ENCODE assay signal across 9 mouse cellular contexts in genomic region chr15:83085901-83086300, GRCm38 (mm10). TPM values are rescaled to one million over a fixed set of nuclear protein-coding genes. Genes with fewer than 3 reads are reported as not detected.
DNase-seq lines count a peak whose midpoint lies in the region; TF ChIP-seq lines count a peak whose summit lies in the region.
"Had no signal": no experiment of that assay in that cellular context is flagged by ENCODE, and none has a peak within 500 bp of the region (broad histone marks: within the 10 kb centered on the region; RNA-seq: fewer than 3 reads in every experiment).

No protein-coding gene starts in this region.

- no peaks in the 10 kb centered on the region for H3K27me3 ChIP-seq in heart, adult 2 months (ENCODE audit: control insufficient read depth, insufficient read depth, low read length)

- no peak overlapping the region for H3K27ac ChIP-seq in heart, adult 2 months
- H3K27ac ChIP-seq: limb, embryonic 12.5 days had no signal

- peak; percentile 45 to 68 for DNase-seq in heart, adult 2 months
- DNase-seq in heart, adult 11 months, result no peak
- peak; percentile 47 for DNase-seq in urinary bladder, postnatal 25 days (ENCODE audit: low spot score)
- no peak for DNase-seq in urinary bladder, postnatal 4 days (ENCODE audit: low spot score in 2 of 2)
- DNase-seq in embryo, embryonic 10 days (ENCODE audit: low spot score), result peak; percentile 42
- peak; percentile 75 to 79 for DNase-seq in kidney, postnatal 4 days
- peak; percentile 34 for DNase-seq in retina, postnatal 1 day
- DNase-seq in cerebellum, adult 9-11 months, result no peak

- H3K79me2 ChIP-seq in heart, adult 2 months (replicated peaks; ENCODE audit: control insufficient read depth, insufficient read depth, low read length), result no peaks in the 10 kb centered on the region

- H3K9ac ChIP-seq in heart, adult 2 months (ENCODE audit: low read depth, low read length), result no peak overlapping the region
- H3K9ac ChIP-seq: limb, embryonic 12.5 days had no signal

- intact Hi-C loops in heart, adult 2 months (cut with DNase I), result no loop called here

- peak; percentile 98 for TF ChIP-seq CTCF in heart, adult 2 months (IDR thresholded peaks at IDR 0.05)

- H3K4me3 ChIP-seq in heart, adult 2 months, result no peak overlapping the region
- H3K4me3 ChIP-seq: limb, embryonic 12.5 days had no signal

- WGBS in heart, adult 2 months, result 19% methylated on average over 7 of the region's 7 CpGs

- H3K36me3 ChIP-seq in heart, adult 2 months (ENCODE audit: control insufficient read depth, insufficient read depth, low read length), result no peaks in the 10 kb centered on the region
- H3K36me3 ChIP-seq: limb, embryonic 12.5 days had no signal

- no peak for TF ChIP-seq POLR2A in heart, adult 2 months (IDR thresholded peaks at IDR 0.05; ENCODE audit: insufficient read depth, low read depth, low read length)

- H3K4me1 ChIP-seq in heart, adult 2 months (ENCODE audit: control insufficient read depth, insufficient read depth, low read length), result peaks cover 3% of the 10 kb centered on the region

- no peak for TF ChIP-seq EP300 in heart, adult 2 months (IDR thresholded peaks at IDR 0.05; ENCODE audit: insufficient read depth, low read depth, low read length)

RNA-seq across cellular contexts. Expression of gene Serhl, which starts 3.4 kb away (rescaled TPM):
- 10 to 100 TPM; 36.8 to 41.0 TPM for total RNA-seq in heart, adult 2 months (2021)
- 82.7 and 90.2 TPM in 2 replicates for polyA plus RNA-seq in heart, adult 2 months (2012; rRNA removed)

RNA-seq across cellular contexts. Expression of gene Rrp7a, which starts 36.7 kb away (rescaled TPM):
- total RNA-seq in heart, adult 2 months (2021), result 10 to 100 TPM; 39.9 to 40.9 TPM
- 60.0 and 62.0 TPM in 2 replicates for polyA plus RNA-seq in heart, adult 2 months (2012; rRNA removed)

RNA-seq across cellular contexts. Expression of gene Nfam1, which starts 52.8 kb away (rescaled TPM):
- 1 to 10 TPM; 2.4 to 2.6 TPM for total RNA-seq in heart, adult 2 months (2021)
- 3.1 and 3.9 TPM in 2 replicates for polyA plus RNA-seq in heart, adult 2 months (2012; rRNA removed)

Comparison
In these comparisons a context has a peak if more than half of its experiments do, and no peak if none do; other contexts are left out.
1. DNase-seq: peak in heart, adult 2 months (2 of 2), urinary bladder, postnatal 25 days (single experiment), embryo, embryonic 10 days (single experiment), kidney, postnatal 4 days (2 of 2) and retina, postnatal 1 day (single experiment); none in heart, adult 11 months (single experiment), urinary bladder, postnatal 4 days (0 of 2) and cerebellum, adult 9-11 months (single experiment).